ENCODE assay signal across 8 mouse cellular contexts in the genomic region with DNA sequence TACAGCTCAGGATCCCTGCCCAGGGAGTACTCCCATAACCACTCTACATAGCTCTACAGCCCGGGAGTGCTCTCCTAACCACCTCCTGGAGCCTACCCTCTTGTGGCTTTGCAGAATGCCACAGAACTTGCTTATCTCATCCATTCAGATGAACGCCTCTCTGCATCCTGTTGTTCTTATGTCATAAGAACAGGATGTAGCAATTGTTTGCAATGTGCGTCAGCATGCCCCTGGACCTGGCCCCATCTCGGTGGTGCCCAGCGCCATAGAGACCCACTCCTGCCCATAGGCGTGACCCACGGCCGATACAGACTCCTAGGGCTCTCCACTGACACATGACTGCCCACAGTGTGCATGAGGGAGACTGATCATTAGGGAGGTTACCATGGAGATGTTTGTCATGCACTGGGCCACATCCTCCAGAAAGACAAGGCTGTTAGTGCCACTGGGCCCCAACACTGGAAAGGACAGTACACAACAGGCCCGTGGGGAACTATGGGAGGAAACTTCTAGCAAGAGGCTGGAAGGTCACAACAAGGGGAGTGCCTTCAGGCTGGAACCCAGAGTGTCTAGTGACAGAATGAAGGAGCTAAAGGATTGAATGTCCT. TPM values are rescaled to one million over a fixed set of nuclear protein-coding genes. Genes with fewer than 3 reads are reported as not detected.
A peak's percentile ranks its signal among the peaks of the same experiment; 100 is the strongest.
DNase-seq lines count a peak whose midpoint lies in the region; ATAC-seq and TF ChIP-seq lines count a peak whose summit lies in the region.

No protein-coding gene starts in this region.

- no peak for DNase-seq in gastrocnemius, adult 2 months
- no peak for DNase-seq in gastrocnemius, postnatal 10 days
- peak; percentile 10 for DNase-seq in MN1 (ENCODE audit: low spot score)
- peak; percentile 41 to 45 for DNase-seq in heart, postnatal 10 days
- DNase-seq in liver, postnatal 0 days = peak; percentile 54
- no peak for DNase-seq in testis, postnatal 14 days (ENCODE audit: low spot score)
- DNase-seq in left cerebral cortex, adult 18-20 months (ENCODE audit: low spot score in 2 of 2) = no peak
- no peak for DNase-seq in right cerebral cortex, postnatal 25 days

- H3K4me3 ChIP-seq in gastrocnemius, adult 2 months = no peak overlapping the region
- H3K4me3 ChIP-seq in liver, postnatal 0 days (ENCODE audit: low read depth, low read length) = no peak overlapping the region

- H3K36me3 ChIP-seq in liver, postnatal 0 days (replicated peaks; ENCODE audit: insufficient read depth, low read length) = no peaks in the 10 kb centered on the region

- peak; percentile 82 for ATAC-seq in liver, postnatal 0 days

- WGBS in liver, postnatal 0 days (ENCODE audit: insufficient replicate concordance) = 16% methylated on average over 9 of the region's 9 CpGs

- no peak overlapping the region for H3K4me2 ChIP-seq in liver, postnatal 0 days (ENCODE audit: low read depth, low read length)

- peaks cover 29% of the 10 kb centered on the region for H3K4me1 ChIP-seq in liver, postnatal 0 days (ENCODE audit: insufficient read depth)

- H3K9ac ChIP-seq in liver, postnatal 0 days (replicated peaks) = no peak overlapping the region

- TF ChIP-seq CTCF in gastrocnemius, adult 2 months (IDR thresholded peaks at IDR 0.05) = no peak
- no peak for TF ChIP-seq CTCF in liver, postnatal 0 days (IDR thresholded peaks at IDR 0.05; ENCODE audit: low read depth)

- H3K27me3 ChIP-seq in liver, postnatal 0 days (ENCODE audit: insufficient read depth, low read length) = no peaks in the 10 kb centered on the region

- TF ChIP-seq EP300 in liver, postnatal 0 days (IDR thresholded peaks at IDR 0.05; ENCODE audit: low read depth) = peak; percentile 86

- H3K27ac ChIP-seq in gastrocnemius, adult 2 months = peak overlapping the region; percentile 56
- H3K27ac ChIP-seq in liver, postnatal 0 days (ENCODE audit: low read depth) = peak overlapping the region; percentile 75

- intact Hi-C loops in gastrocnemius, adult 2 months (cut with DNase I) = no loop called here
- intact Hi-C loops in heart, postnatal 10 days (cut with DNase I) = no loop called here

- no peaks in the 10 kb centered on the region for H3K9me3 ChIP-seq in liver, postnatal 0 days (ENCODE audit: low read length)

RNA-seq across cellular contexts. Expression of a gene that starts 16.3 kb away (rescaled TPM):
- total RNA-seq in gastrocnemius, adult 2 months (2021) = not detected
- total RNA-seq in gastrocnemius, postnatal 10 days (2021) = not detected
- total RNA-seq in heart, postnatal 10 days (2021) = not detected
- polyA plus RNA-seq in liver, postnatal 0 days (2015; fragmentation: Nextera tagmentation; extraction: Ambion mirVana) = 0.52 and 0.59 TPM in 2 replicates
- total RNA-seq in left cerebral cortex, adult 18-20 months (2021) = not detected

RNA-seq across cellular contexts. Expression of a gene that starts 31.2 kb away (rescaled TPM):
- total RNA-seq in gastrocnemius, adult 2 months (2021) = not detected
- not detected for total RNA-seq in gastrocnemius, postnatal 10 days (2021)
- total RNA-seq in heart, postnatal 10 days (2021) = not detected
- polyA plus RNA-seq in liver, postnatal 0 days (2015; fragmentation: Nextera tagmentation; extraction: Ambion mirVana) = 23.8 and 25.9 TPM in 2 replicates
- not detected for total RNA-seq in left cerebral cortex, adult 18-20 months (2021)

RNA-seq across cellular contexts. Expression of a gene that starts 57.1 kb away (rescaled TPM):
- total RNA-seq in gastrocnemius, adult 2 months (2021) = 10 to 100 TPM in 1 of 2 experiments, 1 to 10 TPM in 1; 6.9 to 15.0 TPM
- total RNA-seq in gastrocnemius, postnatal 10 days (2021) = 10 to 100 TPM; 25.8 to 36.1 TPM
- 10 to 100 TPM; 37.5 to 39.1 TPM for total RNA-seq in heart, postnatal 10 days (2021)
- polyA plus RNA-seq in liver, postnatal 0 days (2015; fragmentation: Nextera tagmentation; extraction: Ambion mirVana) = 29.0 and 32.1 TPM in 2 replicates
- 100 to 1,000 TPM; 435 to 452 TPM for total RNA-seq in left cerebral cortex, adult 18-20 months (2021)

Comparison
In these comparisons a context has a peak if more than half of its experiments do, and no peak if none do; other contexts are left out.
1. DNase-seq: peak in MN1 (single experiment), heart, postnatal 10 days (2 of 2) and liver, postnatal 0 days (single experiment); none in gastrocnemius, adult 2 months (single experiment), gastrocnemius, postnatal 10 days (single experiment), testis, postnatal 14 days (single experiment), left cerebral cortex, adult 18-20 months (0 of 2) and right cerebral cortex, postnatal 25 days (single experiment).
2. RNA of a gene that starts 57.1 kb away (total RNA-seq): 435 to 452 TPM in left cerebral cortex, adult 18-20 months; 37.5 to 39.1 TPM in heart, postnatal 10 days, 25.8 to 36.1 TPM in gastrocnemius, postnatal 10 days and 6.9 to 15.0 TPM in gastrocnemius, adult 2 months; every median in the first group is over 10 times any median in the second.